Mouse (Mus musculus): ENCODE data around the gene Pop7.
A peak's percentile ranks its signal among the peaks of the same experiment; 100 is the strongest.

Gene Pop7

GRCm38 (mm10) chr5:137501709-137502666, at the start of gene Pop7:
Gene Pop7, minus strand, starts transcription at chr5:137502518.
- DNase-seq: peak; percentile 100

- peak in 1 of 2 experiments; percentile 27 for DNase-seq
These were observed 48.8 kb upstream of the Pop7 start for GRCm38 (mm10) chr5:137551119-137551518.

GRCm38 (mm10) chr5:137549840-137550239, 47.5 kb upstream of the Pop7 start:
- no peak for DNase-seq

- DNase-seq: no peak
These were observed 43.3 kb upstream of the Pop7 start for GRCm38 (mm10) chr5:137545596-137545995.

- no peak for DNase-seq
These were observed 42.6 kb upstream of the Pop7 start for GRCm38 (mm10) chr5:137544926-137545325.

GRCm38 (mm10) chr5:137541768-137542540, 39.6 kb upstream of the Pop7 start:
- no peak for DNase-seq

- no peak for DNase-seq
These were observed 38.7 kb upstream of the Pop7 start for GRCm38 (mm10) chr5:137540991-137541390.

- no peak for DNase-seq
These were observed 37.0 kb upstream of the Pop7 start for GRCm38 (mm10) chr5:137539291-137539801.

- DNase-seq: no peak
These were observed 35.1 kb upstream of the Pop7 start for GRCm38 (mm10) chr5:137537461-137537860.

- DNase-seq: no peak
These were observed 33.0 kb upstream of the Pop7 start for GRCm38 (mm10) chr5:137535318-137535717.

- DNase-seq: no peak
These were observed 32.4 kb upstream of the Pop7 start for GRCm38 (mm10) chr5:137534762-137535161.

GRCm38 (mm10) chr5:137533117-137533827, 31.0 kb upstream of the Pop7 start, which contains the start of the genes Epo and Gnb2:
Gene Epo, minus strand, starts transcription at chr5:137533242.
Gene Gnb2, minus strand, starts transcription at chr5:137533510.
- peak; percentile 100 for DNase-seq

- no peak for DNase-seq
These were observed 30.4 kb upstream of the Pop7 start for GRCm38 (mm10) chr5:137532808-137533116.

GRCm38 (mm10) chr5:137532131-137532807, 30.0 kb upstream of the Pop7 start:
- DNase-seq: peak; percentile 50 to 66

- peak; percentile 72 to 79 for DNase-seq
These were observed 29.3 kb upstream of the Pop7 start for GRCm38 (mm10) chr5:137531414-137532130.

GRCm38 (mm10) chr5:137530588-137531413, 28.5 kb upstream of the Pop7 start:
- peak; percentile 84 to 87 for DNase-seq

- DNase-seq: no peak
These were observed 27.8 kb upstream of the Pop7 start for GRCm38 (mm10) chr5:137530075-137530474.

- no peak for DNase-seq
These were observed 27.1 kb upstream of the Pop7 start for GRCm38 (mm10) chr5:137529221-137529995.

- DNase-seq: peak in 1 of 2 experiments; percentile 11
These were observed 26.1 kb upstream of the Pop7 start for GRCm38 (mm10) chr5:137528247-137528968.

Data from kidney, postnatal 4 days (tissue).